Mouse (Mus musculus) thymus, postnatal 10 days (tissue): ENCODE data around the gene Gm10300.

ENCODE experiments used
- DNase-seq, 2 experiments: peaks; one replicate each; pipeline ENCODE4 v3.0.0; 2021; ENCODE audit warnings: low spot score in 2 of 2

Gm10300 gene

DNA sequence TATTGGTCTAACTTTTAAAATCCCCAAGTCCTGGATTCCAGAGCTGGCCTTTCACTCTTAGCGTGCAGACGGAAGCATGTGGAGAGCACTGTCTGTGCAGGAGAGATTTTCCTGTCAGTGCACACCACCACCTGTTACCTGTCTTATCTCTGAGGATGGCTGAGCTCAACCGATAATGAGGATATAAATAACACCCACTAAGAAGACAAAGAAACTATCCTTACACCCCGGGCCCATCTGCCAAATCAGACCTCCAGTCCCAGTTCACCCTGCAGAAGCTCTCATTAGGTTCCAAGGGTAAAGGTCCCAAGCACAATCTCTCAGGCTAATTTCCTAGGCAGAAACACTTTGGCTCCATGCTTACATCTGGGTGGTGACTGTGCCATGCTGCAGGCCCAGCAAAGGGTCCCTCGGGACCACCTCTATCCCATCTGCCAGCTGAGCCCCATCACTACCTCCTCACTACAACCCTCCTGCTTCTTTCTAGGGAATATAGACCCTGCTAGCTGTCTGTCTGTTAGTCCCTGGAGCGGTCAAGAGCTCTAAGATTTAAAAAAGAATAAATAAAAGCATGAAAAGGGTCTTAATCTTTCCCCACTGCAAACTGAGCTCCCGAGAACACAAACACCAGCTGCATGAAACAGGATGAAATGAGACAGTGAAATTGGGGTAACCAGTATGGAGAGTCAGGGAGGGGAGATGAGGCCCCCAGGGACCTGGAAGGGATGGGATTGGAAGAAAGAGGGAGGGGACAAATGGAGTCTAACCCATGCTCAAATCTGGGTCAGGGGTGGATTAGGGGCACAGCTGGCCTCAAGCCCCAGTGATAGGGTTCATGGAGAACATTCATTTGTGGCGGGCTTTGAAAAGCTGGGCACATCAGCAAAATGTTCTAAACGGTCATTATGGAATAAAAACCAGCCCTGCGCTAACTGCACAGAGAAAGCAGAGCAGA, 22.9 kb upstream of the Gm10300 start:
- DNase-seq = no peak

GRCm38 (mm10) chr4:132057311-132057710, 17.2 kb upstream of the Gm10300 start:
- DNase-seq = no peak

DNA sequence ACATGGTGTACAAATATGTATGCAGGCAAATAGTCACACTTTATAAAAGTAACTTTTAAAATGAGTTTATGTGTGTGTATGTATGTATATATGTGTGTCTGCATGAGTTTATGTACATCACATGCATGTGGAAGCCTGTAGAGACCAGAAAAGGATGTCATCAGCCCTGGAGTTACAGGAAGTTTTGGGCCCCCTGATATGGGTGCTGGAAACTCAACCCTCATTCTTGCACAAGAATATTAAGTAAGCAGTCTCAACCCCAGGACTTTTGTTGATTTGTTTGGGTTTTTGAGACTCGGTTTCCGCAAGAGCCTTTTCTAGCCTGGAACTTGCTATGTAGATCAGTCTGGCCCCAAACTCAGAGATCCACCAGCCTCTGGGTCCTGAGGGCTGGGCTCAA, 15.0 kb upstream of the Gm10300 start:
- no peak for DNase-seq

DNA sequence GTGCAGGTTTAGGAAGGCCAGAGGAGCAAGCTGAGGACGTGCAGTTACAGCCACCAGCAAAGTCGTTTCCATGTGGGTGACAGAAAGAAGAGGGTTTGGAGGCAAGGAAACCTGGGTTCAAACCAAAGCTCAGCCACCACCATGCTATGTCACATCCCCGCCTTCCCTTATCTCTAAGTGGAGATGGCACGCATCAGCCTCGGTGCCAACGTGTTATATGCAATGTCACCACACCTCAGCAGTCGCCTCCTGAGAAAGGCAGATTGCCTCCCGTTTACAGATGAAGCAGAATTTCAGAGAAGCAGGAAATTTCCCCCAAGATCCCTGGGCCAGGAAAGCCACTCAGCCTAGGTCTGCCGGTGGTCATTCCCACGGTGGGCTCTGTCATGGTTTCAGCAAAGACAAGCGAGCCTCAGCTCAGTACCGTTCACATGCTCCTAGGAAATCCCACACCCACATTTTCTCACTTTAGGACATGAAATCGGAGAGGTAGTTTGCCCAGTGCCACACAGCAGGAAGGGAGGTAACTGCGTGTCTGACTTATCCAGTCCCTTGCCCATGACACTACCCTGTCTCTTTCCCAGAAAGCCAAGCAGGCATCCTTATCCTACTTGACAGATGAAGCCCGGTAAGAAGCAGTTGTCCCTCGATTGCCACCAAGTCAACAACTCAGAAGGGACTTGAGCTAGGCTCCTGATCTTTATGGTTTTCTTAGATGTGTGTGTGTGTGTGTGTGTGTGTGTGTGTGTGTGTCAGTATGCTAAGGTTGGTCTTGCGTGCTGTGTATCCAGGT, 14.3 kb upstream of the Gm10300 start:
- DNase-seq = no peak

- DNase-seq = no peak
These were observed 12.2 kb upstream of the Gm10300 start for GRCm38 (mm10) chr4:132062289-132062688.

DNA sequence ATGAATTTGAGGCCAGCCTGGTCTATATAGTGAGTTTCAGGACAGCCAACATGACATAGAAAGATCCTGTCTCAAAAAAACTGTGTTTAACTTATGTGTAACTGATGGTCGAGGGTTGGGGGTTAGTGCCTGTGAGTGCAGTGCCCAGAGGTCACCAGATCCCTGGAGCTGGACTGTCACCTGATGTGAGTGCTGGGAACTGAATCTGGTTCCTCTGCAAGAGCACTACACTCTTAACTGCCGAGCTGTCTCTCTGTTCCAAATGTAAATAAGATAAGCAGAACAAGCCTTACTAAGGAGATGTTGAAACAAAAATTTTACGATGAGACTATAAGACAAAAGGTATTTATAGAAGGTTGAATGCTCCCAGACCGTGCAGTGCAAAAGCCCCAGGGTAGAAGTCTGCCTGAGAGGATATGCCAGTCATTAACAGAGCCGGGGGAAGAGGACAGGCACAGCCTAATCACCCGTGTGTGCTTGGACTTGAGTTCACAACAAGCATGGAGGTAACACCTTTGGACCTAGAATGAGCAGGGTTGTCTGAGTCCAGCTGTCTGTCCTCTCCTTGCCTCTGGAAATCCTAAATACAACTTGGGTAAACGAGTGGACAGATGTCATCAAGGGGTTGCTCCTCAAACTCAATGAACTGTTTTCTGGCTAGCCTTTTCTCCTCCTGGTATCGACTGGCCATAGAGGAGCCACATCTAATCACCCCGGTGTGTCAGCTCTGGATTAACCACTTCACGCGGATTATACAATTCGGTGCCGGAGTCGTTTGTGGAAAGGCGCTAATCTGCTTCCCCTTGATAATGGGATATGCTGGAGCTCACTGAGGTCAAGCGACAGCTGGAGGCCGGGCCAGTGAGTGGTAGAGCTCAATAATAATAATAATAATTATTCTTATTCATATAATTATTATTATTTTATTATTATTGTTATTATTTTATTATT, 11.3 kb upstream of the Gm10300 start:
- DNase-seq = no peak

DNA sequence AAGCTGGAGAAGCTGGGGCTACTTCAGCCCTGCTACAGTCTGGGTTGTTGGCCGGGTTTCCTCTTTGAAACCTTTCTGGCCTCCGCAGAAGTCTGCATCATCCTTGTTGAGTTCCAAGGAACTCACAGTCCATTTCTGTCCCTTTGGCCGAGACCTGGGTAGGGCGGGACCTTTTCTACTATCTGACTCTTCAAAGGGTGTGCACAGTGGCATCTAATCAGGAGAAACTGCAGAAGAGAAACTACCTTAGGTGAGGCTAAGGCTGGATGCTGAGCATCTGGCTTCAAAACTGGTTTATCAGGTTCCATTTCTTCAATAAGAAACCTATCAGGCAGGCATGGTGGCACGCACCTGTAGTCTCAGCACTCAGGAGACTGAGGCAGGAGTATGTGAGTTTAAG, 9.9 kb upstream of the Gm10300 start:
- no peak for DNase-seq

GRCm38 (mm10) chr4:132065578-132065977, 8.9 kb upstream of the Gm10300 start:
- no peak for DNase-seq

- DNase-seq = no peak
These were observed 8.3 kb upstream of the Gm10300 start for GRCm38 (mm10) chr4:132066101-132066773.

GRCm38 (mm10) chr4:132067112-132067937, 7.2 kb upstream of the Gm10300 start:
- DNase-seq = no peak

- DNase-seq = no peak
These were observed 6.6 kb upstream of the Gm10300 start for GRCm38 (mm10) chr4:132067938-132068235.

GRCm38 (mm10) chr4:132071674-132072073, 2.8 kb upstream of the Gm10300 start:
- DNase-seq = no peak

GRCm38 (mm10) chr4:132072156-132072555, 2.3 kb upstream of the Gm10300 start:
- DNase-seq = no peak

GRCm38 (mm10) chr4:132072946-132073345, 1.6 kb upstream of the Gm10300 start:
- no peak for DNase-seq

DNA sequence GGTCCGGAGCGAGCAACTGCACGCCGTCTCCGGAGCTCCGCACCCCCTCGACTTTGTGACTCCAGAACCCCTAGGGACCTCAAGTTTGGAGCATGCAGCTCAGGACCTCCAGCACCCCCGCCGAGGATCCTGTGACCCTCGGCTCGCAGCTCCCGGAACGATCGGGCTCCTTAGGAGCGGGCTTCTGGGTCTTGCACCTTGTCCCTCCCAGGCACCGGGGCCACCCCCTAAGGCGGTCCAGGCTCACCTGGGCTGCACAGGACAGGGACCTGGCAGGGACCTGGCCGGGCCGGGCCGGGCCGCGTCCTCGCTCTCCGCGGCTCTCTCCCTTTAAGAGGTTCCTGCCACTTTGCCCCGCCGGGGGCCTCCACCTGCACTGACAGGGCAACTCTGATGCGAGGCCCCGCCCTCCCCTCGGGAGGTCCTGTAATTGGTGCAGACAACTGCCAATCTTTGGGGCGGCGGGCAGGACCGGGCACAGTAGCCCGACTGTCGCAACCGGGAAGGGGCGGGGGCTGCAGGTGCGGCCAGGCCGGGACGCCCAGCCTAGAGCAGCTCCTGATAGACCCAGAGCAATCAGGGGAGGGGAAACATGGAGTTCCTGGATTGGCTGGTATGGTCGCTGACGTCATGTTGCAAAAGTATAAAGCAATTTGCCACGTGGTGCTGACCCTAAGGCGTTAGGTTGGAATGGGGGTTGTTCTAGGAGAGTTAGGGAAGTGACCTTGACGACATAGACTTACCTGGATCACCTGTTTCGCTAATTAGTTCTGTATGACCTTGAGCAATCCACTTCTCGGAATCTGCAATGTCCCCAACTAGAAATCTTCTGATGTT, 654 bp downstream of the Gm10300 start, which contains the start of gene Epb41:
TSS of gene Epb41 (minus strand) at position 389 of the 837 bp plus-strand sequence.
- peak; percentile 99 to 100 for DNase-seq

- DNase-seq = no peak
These were observed 1.3 kb downstream of the Gm10300 start for GRCm38 (mm10) chr4:132075796-132076195.

- peak in 1 of 2 experiments; percentile 23 for DNase-seq
These were observed 2.2 kb downstream of the Gm10300 start for GRCm38 (mm10) chr4:132076480-132077405.

DNA sequence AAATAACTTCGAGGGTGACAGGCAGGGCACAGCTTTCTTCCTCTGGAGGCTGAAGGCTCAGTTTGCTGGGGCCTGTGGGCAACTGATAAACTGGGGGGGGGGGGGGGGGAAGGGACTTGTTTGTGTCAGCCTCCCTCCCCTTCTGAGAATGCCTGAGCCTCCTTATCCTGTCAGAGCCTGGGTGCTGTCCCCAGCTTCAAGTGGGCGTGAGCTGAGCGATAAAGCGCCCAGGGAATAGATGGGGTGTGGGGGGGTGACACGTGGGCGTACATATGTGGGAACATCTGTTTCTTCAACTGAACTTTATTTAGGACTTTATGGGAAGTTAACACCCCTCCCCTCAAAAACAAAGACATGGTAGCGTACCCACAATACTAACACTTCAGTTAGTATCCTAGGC, 2.9 kb downstream of the Gm10300 start:
- DNase-seq = no peak
